Mouse (Mus musculus): ENCODE measurements around the gene Ccdc102a.

GRCm38 (mm10) chr8:94866921-94867320 lies 51.0 kb downstream of the Ccdc102a start:
- TF ChIP-seq ZNF384 (IDR thresholded peaks at IDR 0.05; ENCODE audit: low read depth, low read length) (no peak), ZC3H11A (IDR thresholded peaks at IDR 0.05; ENCODE audit: borderline replicate concordance, low read depth, low read length) (no peak), CHD2 (IDR thresholded peaks at IDR 0.05; ENCODE audit: low read depth, low read length) (no peak), HCFC1 (IDR thresholded peaks at IDR 0.05; ENCODE audit: borderline replicate concordance, insufficient read depth, low read length) (no peak)

Data from ES-E14 (cell line).